Mouse (Mus musculus): Measurements from ENCODE around the gene Sf3b6. TPM values are rescaled to one million over a fixed set of nuclear protein-coding genes. Genes with fewer than 3 reads are reported as not detected.

Sf3b6 gene
- 136 and 180 TPM in 2 replicates for polyA plus RNA-seq (2021; fragmentation: Nextera tagmentation)
- long read RNA-seq, experiment 1, transcript Sf3b6-201 (4 exons, 1,180 nt): major isoform, 43 of 46 reads
- long read RNA-seq, experiment 1, partial matches to known transcripts: 0 of 46 reads
- long read RNA-seq, experiment 1, other reads (novel, unspliced or antisense): 3 of 46 reads
- long read RNA-seq, experiment 2, transcript Sf3b6-201 (4 exons, 1,180 nt): major isoform, 122 of 132 reads
- long read RNA-seq, experiment 2, partial matches to known transcripts: 3 of 132 reads
- long read RNA-seq, experiment 2, other reads (novel, unspliced or antisense): 4 of 132 reads

GRCm38 (mm10) chr12:4817361-4818101 lies at the start of gene Sf3b6:
Sf3b6 (plus strand) TSS chr12:4817544.

GRCm38 (mm10) chr12:4768492-4769332 lies 48.6 kb upstream of the Sf3b6 start, which contains the start of the genes Pfn4 and Fam228b:
Pfn4 (plus strand) TSS chr12:4769022.
Fam228b (minus strand) TSS chr12:4769267.

GRCm38 (mm10) chr12:4841392-4841887 lies 24.1 kb downstream of the Sf3b6 start, which contains the start of gene Fkbp1b:
Fkbp1b (minus strand) TSS chr12:4841591.

GRCm38 (mm10) chr12:4842890-4843597 lies 25.7 kb downstream of the Sf3b6 start, which contains the start of gene Wdcp:
Wdcp (plus strand) TSS chr12:4843303.

GRCm38 (mm10) chr12:4874161-4874927 lies 57.0 kb downstream of the Sf3b6 start, which contains the start of gene Mfsd2b:
Mfsd2b (minus strand) TSS chr12:4874359.

Other genes with a start within 250 kb of the Sf3b6 start
- 15.7 and 28.4 TPM in 2 replicates for gene Itsn2, start 224.9 kb upstream of the Sf3b6 start, polyA plus RNA-seq (2021; fragmentation: Nextera tagmentation)
- gene Gm3625, start 224.6 kb upstream of the Sf3b6 start, polyA plus RNA-seq (2021; fragmentation: Nextera tagmentation): not detected in 2 replicates
- gene Fam228a, start 79.1 kb upstream of the Sf3b6 start, polyA plus RNA-seq (2021; fragmentation: Nextera tagmentation): 0.06 and 0.21 TPM in 2 replicates
- 17.8 and 26.7 TPM in 2 replicates for gene Pfn4, start 48.5 kb upstream of the Sf3b6 start, polyA plus RNA-seq (2021; fragmentation: Nextera tagmentation)
- 10.5 and 12.7 TPM in 2 replicates for gene Fam228b, start 48.3 kb upstream of the Sf3b6 start, polyA plus RNA-seq (2021; fragmentation: Nextera tagmentation)
- 80.4 and 93.4 TPM in 2 replicates for gene Fkbp1b, start 24.0 kb downstream of the Sf3b6 start, polyA plus RNA-seq (2021; fragmentation: Nextera tagmentation)
- 9.0 and 12.7 TPM in 2 replicates for gene Wdcp, start 25.8 kb downstream of the Sf3b6 start, polyA plus RNA-seq (2021; fragmentation: Nextera tagmentation)
- 0.08 TPM in 1 of 2 replicates, not detected in the other for gene Mfsd2b, start 56.8 kb downstream of the Sf3b6 start, polyA plus RNA-seq (2021; fragmentation: Nextera tagmentation)
- gene Ubxn2a, start 90.2 kb downstream of the Sf3b6 start, polyA plus RNA-seq (2021; fragmentation: Nextera tagmentation): 49.0 and 62.6 TPM in 2 replicates
- gene Atad2b, start 99.8 kb downstream of the Sf3b6 start, polyA plus RNA-seq (2021; fragmentation: Nextera tagmentation): 0.96 and 4.9 TPM in 2 replicates